Mouse (Mus musculus): ENCODE data around the gene Clca4b.

DNA sequence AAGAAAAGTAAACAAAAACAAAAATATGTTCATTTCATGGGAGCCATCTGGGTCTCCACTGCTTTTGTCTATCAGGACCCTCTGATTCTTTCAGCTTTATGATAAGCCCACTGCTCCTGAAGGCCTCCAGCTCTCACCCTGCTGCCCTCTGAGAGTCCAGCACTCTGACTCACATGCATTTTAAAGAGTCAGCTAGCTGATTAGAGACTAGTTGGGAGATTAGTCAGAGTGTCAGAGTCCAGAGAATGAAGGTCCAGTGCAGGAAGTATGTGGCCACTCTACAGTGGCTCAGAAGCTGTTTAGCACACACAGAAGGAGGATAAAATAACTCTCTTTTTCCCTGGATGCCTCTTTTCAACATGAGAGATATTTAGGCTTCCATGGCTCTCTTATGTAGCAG, 45.4 kb downstream of the Clca4b start:
- no peak for TF ChIP-seq MAX (IDR thresholded peaks at IDR 0.05)
- no peak for TF ChIP-seq CTCF (IDR thresholded peaks at IDR 0.05; ENCODE audit: control insufficient read depth, insufficient read depth, insufficient read length)
- TF ChIP-seq CEBPB (IDR thresholded peaks at IDR 0.05; ENCODE audit: low read depth) = no peak
- no peak for TF ChIP-seq USF1 (IDR thresholded peaks at IDR 0.05; ENCODE audit: low read depth)

All from C2C12 (cell line).